ENCODE assay signal across 21 mouse cellular contexts in the genomic region with DNA sequence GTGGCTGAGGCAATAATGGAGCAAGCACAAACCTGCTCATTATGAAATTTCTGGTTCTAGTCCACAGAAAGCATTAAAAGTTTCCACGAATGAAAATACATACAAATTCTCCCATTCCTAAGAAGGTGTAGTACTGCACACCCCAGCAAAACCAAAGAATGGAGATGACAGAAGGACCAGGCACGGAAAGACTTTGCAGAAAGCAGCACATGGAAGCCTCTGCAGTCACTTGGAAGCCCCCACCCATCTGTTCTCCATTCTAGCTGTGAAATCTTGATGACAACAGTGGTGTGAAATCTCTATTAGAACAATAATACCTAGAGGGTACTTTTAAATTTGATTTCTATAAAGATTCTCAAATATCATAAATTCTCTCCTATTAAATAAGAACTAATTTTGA.
DNase-seq lines count a peak whose midpoint lies in the region; ATAC-seq and TF ChIP-seq lines count a peak whose summit lies in the region.
"Had no signal": no experiment of that assay in that cellular context is flagged by ENCODE, and none has a peak within 500 bp of the region (broad histone marks: within the 10 kb centered on the region; RNA-seq: fewer than 3 reads in every experiment).

No protein-coding gene starts in this region.

- no peak for ATAC-seq in cerebellum, adult (ENCODE audit: insufficient number of reproducible peaks, low FRiP score, low TSS enrichment)
- ATAC-seq: CD4-positive, CD25-positive, alpha-beta regulatory T cell, adult 4 months; forebrain, postnatal 0 days; inflammation-experienced regulatory T-cells, adult 6 months; intestine, embryonic 16.5 days had no signal

- H3K27me3 ChIP-seq in cerebellum, adult 2 months (ENCODE audit: control insufficient read depth, insufficient read depth, low read length), result no peaks in the 10 kb centered on the region
- H3K27me3 ChIP-seq: embryonic facial prominence, embryonic 12.5 days; embryonic facial prominence, embryonic 15.5 days; hindbrain, embryonic 12.5 days had no signal

- DNase-seq in cerebellum, adult 2 months, result peak in 1 of 2 experiments; percentile 38
- peak; percentile 43 to 66 for DNase-seq in cerebellum, postnatal 14 days
- no peak for DNase-seq in cerebellum, postnatal 4 days (ENCODE audit: low spot score in 2 of 2)
- DNase-seq in left cerebral cortex, postnatal 4 days, result peak; percentile 31
- DNase-seq in left cerebral cortex, adult 9 months (ENCODE audit: low spot score in 2 of 2), result no peak
- no peak for DNase-seq in B cell, adult 2 months
- DNase-seq: adrenal gland, adult 2 months; adrenal gland, postnatal 14 days; forebrain, postnatal 0 days; gastrocnemius, adult 2 months; gastrocnemius, postnatal 14 days; heart, adult 11 months; kidney, adult 18-20 months; kidney, adult 9 months had no signal

- H3K4me3 ChIP-seq in cerebellum, adult 2 months (replicated peaks; ENCODE audit: insufficient read depth, low read depth, low read length), result no peak overlapping the region
- H3K4me3 ChIP-seq: embryonic facial prominence, embryonic 12.5 days; embryonic facial prominence, embryonic 15.5 days; gastrocnemius, adult 2 months; hindbrain, embryonic 12.5 days had no signal

- peak overlapping the region; percentile 78; the same call in 1 of the 2 replicates for H3K27ac ChIP-seq in cerebellum, adult 2 months (ENCODE audit: insufficient read depth, low read length)
- H3K27ac ChIP-seq: embryonic facial prominence, embryonic 12.5 days; embryonic facial prominence, embryonic 15.5 days; gastrocnemius, adult 2 months; hindbrain, embryonic 12.5 days had no signal

- TF ChIP-seq CTCF in cerebellum, adult 2 months (IDR thresholded peaks at IDR 0.05; ENCODE audit: borderline replicate concordance, insufficient read depth, low read depth, low read length), result no peak

- WGBS in cerebellum, adult 2 months, result 50% methylated on average over 2 of the region's 2 CpGs

- H3K4me1 ChIP-seq in cerebellum, adult 2 months (ENCODE audit: control insufficient read depth, insufficient read depth, low read length), result peaks cover 9% of the 10 kb centered on the region; the same call in 1 of the 2 replicates
- H3K4me1 ChIP-seq: embryonic facial prominence, embryonic 12.5 days; embryonic facial prominence, embryonic 15.5 days; hindbrain, embryonic 12.5 days had no signal

- intact Hi-C loops in left cerebral cortex, postnatal 4 days (cut with DNase I), result no loop called here

- no peak for TF ChIP-seq POLR2A in cerebellum, adult 2 months (IDR thresholded peaks at IDR 0.05; ENCODE audit: borderline replicate concordance, insufficient read depth, low read length)

Comparison
In these comparisons a context has a peak if more than half of its experiments do, and no peak if none do; other contexts are left out.
1. DNase-seq: peak in cerebellum, postnatal 14 days (2 of 2) and left cerebral cortex, postnatal 4 days (single experiment); none in cerebellum, postnatal 4 days (0 of 2), left cerebral cortex, adult 9 months (0 of 2) and B cell, adult 2 months (0 of 2).